11 mouse cellular contexts compared by ENCODE assay signal in genomic region chr3:59113973-59114517, GRCm38 (mm10). TPM values are rescaled to one million over a fixed set of nuclear protein-coding genes. Genes with fewer than 3 reads are reported as not detected.
DNase-seq lines count a peak whose midpoint lies in the region; ATAC-seq and TF ChIP-seq lines count a peak whose summit lies in the region.
"Had no signal": no experiment of that assay in that cellular context is flagged by ENCODE, and none has a peak within 500 bp of the region (broad histone marks: within the 10 kb centered on the region; RNA-seq: fewer than 3 reads in every experiment).

No protein-coding gene starts in this region.

- H3K27ac ChIP-seq in MEL (ENCODE audit: control insufficient read depth, low read depth, low read length) = peak overlapping the region; percentile 55
- H3K27ac ChIP-seq in heart, embryonic 12.5 days (ENCODE audit: poor library complexity, severe bottlenecking) = peak overlapping the region; percentile 87
- H3K27ac ChIP-seq in liver, embryonic 16.5 days (ENCODE audit: low read length) = no peak overlapping the region; the same call in 1 of the 2 replicates
- H3K27ac ChIP-seq: forebrain, embryonic 15.5 days; heart, adult 2 months had no signal

- no peaks in the 10 kb centered on the region for H3K9me3 ChIP-seq in MEL (replicated peaks; ENCODE audit: insufficient read depth, low read length)
- H3K9me3 ChIP-seq in heart, embryonic 12.5 days (replicated peaks) = no peaks in the 10 kb centered on the region
- H3K9me3 ChIP-seq in liver, embryonic 16.5 days (replicated peaks; ENCODE audit: control insufficient read depth, low read length) = no peaks in the 10 kb centered on the region
- H3K9me3 ChIP-seq: forebrain, embryonic 15.5 days had no signal

- intact Hi-C loops in heart, postnatal 14 days (cut with DNase I) = no loop called here

- peak overlapping the region; percentile 27 for H3K9ac ChIP-seq in MEL (ENCODE audit: control insufficient read depth, low read depth, low read length, poor library complexity, severe bottlenecking)
- H3K9ac ChIP-seq in heart, embryonic 12.5 days = no peak overlapping the region
- H3K9ac ChIP-seq in liver, embryonic 16.5 days (ENCODE audit: low read depth, low read length) = no peak overlapping the region
- H3K9ac ChIP-seq: forebrain, embryonic 15.5 days had no signal

- TF ChIP-seq RAD21 in MEL (IDR thresholded peaks at IDR 0.05; ENCODE audit: low read depth, low read length) = no peak

- peak; percentile 94 to 96 for TF ChIP-seq EP300 in MEL (IDR thresholded peaks at IDR 0.05; ENCODE audit: low read depth in 1 of 2, low read length in 2 of 2)

- peak overlapping the region; percentile 44 for H3K4me2 ChIP-seq in heart, embryonic 12.5 days
- no peak overlapping the region for H3K4me2 ChIP-seq in liver, embryonic 16.5 days (ENCODE audit: low read depth, low read length)
- H3K4me2 ChIP-seq: forebrain, embryonic 15.5 days had no signal

- peak; percentile 73 for ATAC-seq in heart, embryonic 12.5 days (ENCODE audit: insufficient number of reproducible peaks, low FRiP score)
- peak; percentile 60 for ATAC-seq in liver, embryonic 16.5 days (ENCODE audit: low read depth)
- ATAC-seq: forebrain, embryonic 15.5 days had no signal

- H3K4me3 ChIP-seq in MEL (ENCODE audit: control insufficient read depth in 1 of 2, insufficient read depth in 1 of 2, low read depth in 2 of 2, low read length in 2 of 2) = peak overlapping the region; percentile 34 to 38
- H3K4me3 ChIP-seq in heart, embryonic 12.5 days = no peak overlapping the region
- H3K4me3 ChIP-seq in liver, embryonic 16.5 days (ENCODE audit: low read depth, low read length) = no peak overlapping the region
- H3K4me3 ChIP-seq: forebrain, embryonic 15.5 days; heart, adult 2 months had no signal

- DNase-seq in heart, adult 11 months = peak; percentile 94
- no peak for DNase-seq in heart, postnatal 14 days
- DNase-seq in MEL (ENCODE audit: low read depth, low spot score) = peak; percentile 88
- no peak for DNase-seq in right cerebral cortex, postnatal 25 days
- no peak for DNase-seq in T-cell, adult 2 months (ENCODE audit: low spot score)
- DNase-seq in testis, postnatal 10 days (ENCODE audit: low spot score) = no peak
- DNase-seq: embryo, embryonic 11 days had no signal

- no peak for TF ChIP-seq POLR2A in MEL (IDR thresholded peaks at IDR 0.05; ENCODE audit: control insufficient read depth in 1 of 2, insufficient read depth in 1 of 2, low read depth in 1 of 2, low read length in 2 of 2, poor library complexity in 1 of 2)

- peaks cover 12 to 29% of the 10 kb centered on the region in 2 experiments for H3K4me1 ChIP-seq in MEL (ENCODE audit: control insufficient read depth in 1 of 2, insufficient read depth in 2 of 2, low read length in 2 of 2)
- H3K4me1 ChIP-seq in heart, embryonic 12.5 days (replicated peaks) = peaks cover 16% of the 10 kb centered on the region
- H3K4me1 ChIP-seq in liver, embryonic 16.5 days (ENCODE audit: control insufficient read depth, low read depth, low read length) = peaks cover 3% of the 10 kb centered on the region; the same call in 1 of the 2 replicates
- H3K4me1 ChIP-seq: forebrain, embryonic 15.5 days had no signal

- 7% methylated on average over 8 of the region's 8 CpGs for WGBS in heart, embryonic 12.5 days
- 11% methylated on average over 8 of the region's 8 CpGs for WGBS in liver, embryonic 16.5 days (ENCODE audit: insufficient replicate concordance)

- no peak for TF ChIP-seq CTCF in MEL (IDR thresholded peaks at IDR 0.05 in 2 of 3, conservative IDR thresholded peaks at IDR 0.05 in 1 of 3; ENCODE audit: control insufficient read depth in 1 of 3, insufficient read depth in 1 of 3, low read depth in 2 of 3, low read length in 3 of 3, poor library complexity in 1 of 3, severe bottlenecking in 1 of 3)

- H3K36me3 ChIP-seq in MEL (ENCODE audit: control insufficient read depth in 1 of 2, insufficient read depth in 2 of 2, low read length in 2 of 2) = peaks cover 0 to 22% of the 10 kb centered on the region in 2 experiments; a peak in 2 of 4 replicates
- peaks cover 4% of the 10 kb centered on the region; the same call in 1 of the 2 replicates for H3K36me3 ChIP-seq in heart, embryonic 12.5 days
- no peaks in the 10 kb centered on the region for H3K36me3 ChIP-seq in liver, embryonic 16.5 days (ENCODE audit: control insufficient read depth, insufficient read depth)
- H3K36me3 ChIP-seq: forebrain, embryonic 15.5 days had no signal

- H3K27me3 ChIP-seq in MEL (ENCODE audit: control insufficient read depth in 1 of 2, insufficient read depth in 2 of 2, low read length in 2 of 2) = no peaks in the 10 kb centered on the region
- no peaks in the 10 kb centered on the region for H3K27me3 ChIP-seq in heart, embryonic 12.5 days (replicated peaks)
- H3K27me3 ChIP-seq in liver, embryonic 16.5 days (ENCODE audit: control insufficient read depth, insufficient read depth, low read depth, low read length) = no peaks in the 10 kb centered on the region
- H3K27me3 ChIP-seq: forebrain, embryonic 15.5 days had no signal

- H3K79me2 ChIP-seq in MEL (ENCODE audit: control insufficient read depth, insufficient read depth, low read length, poor library complexity) = no peaks in the 10 kb centered on the region

TF ChIP-seq in MEL, 35 proteins besides CTCF, POLR2A, EP300 and RAD21 (continues in another document):
- TF ChIP-seq SMC3 (IDR thresholded peaks at IDR 0.05; ENCODE audit: low read depth, low read length) = 0 out of 2 replicates have a peak, but pooled peaks have one; percentile 4
- peak; percentile 31; the same call in 1 of the 2 replicates for TF ChIP-seq MYC (IDR thresholded peaks at IDR 0.05; ENCODE audit: low read depth, low read length)
- no peak for TF ChIP-seq GABPA (IDR thresholded peaks at IDR 0.05; ENCODE audit: low read depth, low read length)
- TF ChIP-seq TAL1 (IDR thresholded peaks at IDR 0.05; ENCODE audit: low read length) = peak; percentile 80
- TF ChIP-seq ZMIZ1 (IDR thresholded peaks at IDR 0.05; ENCODE audit: low read depth, low read length) = no peak
- no peak for TF ChIP-seq MAZ (IDR thresholded peaks at IDR 0.05; ENCODE audit: low read depth, low read length)
- no peak for TF ChIP-seq CHD1 (IDR thresholded peaks at IDR 0.05; ENCODE audit: low read depth, low read length)
- TF ChIP-seq UBTF (IDR thresholded peaks at IDR 0.05; ENCODE audit: borderline replicate concordance, insufficient read depth, low read depth, low read length) = no peak
- peak; percentile 96 for TF ChIP-seq GATA1 (IDR thresholded peaks at IDR 0.05; ENCODE audit: low read depth, low read length)
- peak; percentile 97 for TF ChIP-seq MEF2A (IDR thresholded peaks at IDR 0.05; ENCODE audit: extremely low read depth, insufficient replicate concordance, low read depth, low read length, poor library complexity, severe bottlenecking)
- no peak for TF ChIP-seq POLR2AphosphoS5 (IDR thresholded peaks at IDR 0.05; ENCODE audit: borderline replicate concordance, low read depth, low read length)
- TF ChIP-seq BHLHE40 (IDR thresholded peaks at IDR 0.05; ENCODE audit: borderline replicate concordance, low read depth, low read length) = peak; percentile 80
- TF ChIP-seq RCOR1 (IDR thresholded peaks at IDR 0.05; ENCODE audit: low read depth, low read length) = peak; percentile 96
- TF ChIP-seq SIN3A (IDR thresholded peaks at IDR 0.05; ENCODE audit: low read length) = peak; percentile 69; the same call in 1 of the 2 replicates
- TF ChIP-seq MXI1 (IDR thresholded peaks at IDR 0.05; ENCODE audit: low read depth, low read length) = peak; percentile 64
- peak; percentile 93 for TF ChIP-seq TCF12 (IDR thresholded peaks at IDR 0.05; ENCODE audit: low read depth, low read length)
- 0 out of 2 replicates have a peak, but pooled peaks have one; percentile 43 for TF ChIP-seq USF1 (IDR thresholded peaks at IDR 0.05; ENCODE audit: low read depth, low read length)
- TF ChIP-seq E2F4 (IDR thresholded peaks at IDR 0.05; ENCODE audit: borderline replicate concordance, low read depth, low read length) = no peak
- TF ChIP-seq JUND (IDR thresholded peaks at IDR 0.05; ENCODE audit: low read depth, low read length) = 0 out of 2 replicates have a peak, but pooled peaks have one; percentile 14
- no peak for TF ChIP-seq POLR2AphosphoS2 (IDR thresholded peaks at IDR 0.05; ENCODE audit: low read length)
- no peak for TF ChIP-seq ZKSCAN1 (IDR thresholded peaks at IDR 0.05; ENCODE audit: low read depth, low read length)
- TF ChIP-seq ZC3H11A (IDR thresholded peaks at IDR 0.05; ENCODE audit: low read depth, low read length) = no peak
- no peak for TF ChIP-seq NRF1 (IDR thresholded peaks at IDR 0.05; ENCODE audit: insufficient read depth, low read depth, low read length, poor library complexity, severe bottlenecking)
- peak; percentile 95 for TF ChIP-seq ETS1 (IDR thresholded peaks at IDR 0.05; ENCODE audit: low read depth, low read length)
- peak; percentile 43; the same call in 1 of the 2 replicates for TF ChIP-seq CHD2 (IDR thresholded peaks at IDR 0.05; ENCODE audit: low read length)
- peak; percentile 32; the same call in 1 of the 2 replicates for TF ChIP-seq TBP (IDR thresholded peaks at IDR 0.05; ENCODE audit: low read depth, low read length)
- no peak for TF ChIP-seq KAT2A (conservative IDR thresholded peaks at IDR 0.05; ENCODE audit: low read depth, low read length)
- no peak for TF ChIP-seq USF2 (IDR thresholded peaks at IDR 0.05; ENCODE audit: borderline replicate concordance in 1 of 2, insufficient read depth in 1 of 2, low read depth in 1 of 2, low read length in 2 of 2)
- no peak for TF ChIP-seq ELF1 (IDR thresholded peaks at IDR 0.05; ENCODE audit: low read depth, low read length)
- TF ChIP-seq HCFC1 (IDR thresholded peaks at IDR 0.05; ENCODE audit: low read depth, low read length) = peak; percentile 44; the same call in 1 of the 2 replicates

RNA-seq across cellular contexts. Expression of gene Gpr171, which starts 12.4 kb away (rescaled TPM):
- under 1 TPM; 0.29 to 0.56 TPM for total RNA-seq in heart, postnatal 14 days (2021)
- not detected in 2 replicates for total RNA-seq in MEL (2012; rRNA removed)
- polyA plus RNA-seq in MEL (2012; ENCODE audit: insufficient read depth in 1 of 2, insufficient read length in 2 of 2, low read depth in 1 of 2, low replicate concordance in 2 of 2, missing spikeins in 1 of 2) = not detected
- 1.6 TPM in 2 replicates for polyA plus RNA-seq in heart, embryonic 12.5 days (2016; fragmentation: Nextera tagmentation; extraction: Ambion mirVana)
- polyA plus RNA-seq in liver, embryonic 16.5 days (2015; fragmentation: Nextera tagmentation; extraction: Ambion mirVana) = 0.73 and 0.84 TPM in 2 replicates

RNA-seq across cellular contexts. Expression of gene P2ry14, which starts 39.4 kb away (rescaled TPM):
- total RNA-seq in heart, postnatal 14 days (2021) = 1 to 10 TPM; 6.1 to 7.2 TPM
- 0.08 and 0.10 TPM in 2 replicates for total RNA-seq in MEL (2012; rRNA removed)
- polyA plus RNA-seq in MEL (2012; ENCODE audit: insufficient read depth in 1 of 2, insufficient read length in 2 of 2, low read depth in 1 of 2, low replicate concordance in 2 of 2, missing spikeins in 1 of 2) = under 1 TPM in 1 of 2 experiments, not detected in 1; 0.13 TPM
- polyA plus RNA-seq in heart, embryonic 12.5 days (2016; fragmentation: Nextera tagmentation; extraction: Ambion mirVana) = 1.1 and 1.8 TPM in 2 replicates
- polyA plus RNA-seq in liver, embryonic 16.5 days (2015; fragmentation: Nextera tagmentation; extraction: Ambion mirVana) = 7.6 and 9.9 TPM in 2 replicates

Comparison
In these comparisons a context has a peak if more than half of its experiments do, and no peak if none do; other contexts are left out.
1. DNase-seq: peak in heart, adult 11 months (single experiment) and MEL (single experiment); none in heart, postnatal 14 days (0 of 2), right cerebral cortex, postnatal 25 days (single experiment), T-cell, adult 2 months (single experiment) and testis, postnatal 10 days (single experiment).
2. H3K4me3 ChIP-seq: peak in MEL (2 of 2); none in heart, embryonic 12.5 days (single experiment) and liver, embryonic 16.5 days (single experiment).